Mouse (Mus musculus) stomach, postnatal 0 days (tissue): ENCODE measurements around the gene Naa50.

Source experiments
- CTCF ChIP-seq: IDR thresholded peaks from 2 replicates; pipeline ENCODE4 v1.5.1; 2016; ENCODE audit warnings: antibody characterized with exemption, low read depth, mild to moderate bottlenecking, moderate library complexity
- EP300 ChIP-seq: optimal IDR thresholded peaks from 2 replicates; pipeline ENCODE3; 2016; ENCODE audit warnings: antibody characterized with exemption

GRCm38 (mm10) chr16:44210156-44211053 lies 70.8 kb downstream of the Naa50 start:
- no peak for TF ChIP-seq CTCF
- TF ChIP-seq EP300, result no peak
